Mouse (Mus musculus) limb, embryonic 14.5 days (tissue): ENCODE measurements around the gene Sema6c. TPM values are rescaled to one million over a fixed set of nuclear protein-coding genes. Genes with fewer than 3 reads are reported as not detected.
A peak's percentile ranks its signal among the peaks of the same experiment; 100 is the strongest.

ENCODE experiments used
- ATAC-seq: fragments of 200-750 bp; cut with Nextera tagmentation; 2 replicates; pipeline ENCODE4 v1.8.0; 2017; ENCODE audit warnings: low read depth, moderate number of reproducible peaks, moderate TSS enrichment; ENCODE audit not compliant: low FRiP score
- DNase-seq: peaks from one replicate; pipeline ENCODE4 v3.0.0-alpha.2; 2015; ENCODE audit warnings: low spot score
- H3K27ac ChIP-seq: fragments of 300-500 bp; sonication (generic); replicated peaks from 2 replicates; pipeline ENCODE4 v1.5.1; 2014; ENCODE audit warnings: low read depth, mild to moderate bottlenecking, low read length, moderate library complexity, mixed read lengths
- H3K27me3 ChIP-seq: fragments of 300-500 bp; sonication (generic); 2 replicates; pipeline ENCODE4 v1.6.1; 2014; ENCODE audit warnings: low read length, mixed read lengths; ENCODE audit not compliant: control insufficient read depth, insufficient read depth
- H3K36me3 ChIP-seq: fragments of 300-500 bp; sonication (generic); 2 replicates; pipeline ENCODE4 v1.6.1; 2014; ENCODE audit warnings: mild to moderate bottlenecking, low read length, moderate library complexity, mixed read lengths; ENCODE audit not compliant: control insufficient read depth, insufficient read depth
- H3K4me1 ChIP-seq: fragments of 300-500 bp; sonication (generic); 2 replicates; pipeline ENCODE4 v1.6.1; 2014; ENCODE audit warnings: antibody characterized with exemption, low read length, mixed read lengths; ENCODE audit not compliant: control insufficient read depth, insufficient read depth
- H3K4me2 ChIP-seq: fragments of 300-500 bp; sonication (generic); replicated peaks from 2 replicates; pipeline ENCODE4 v1.6.1; 2014; ENCODE audit warnings: low read depth, mild to moderate bottlenecking, low read length, moderate library complexity; ENCODE audit not compliant: severe bottlenecking
- H3K4me3 ChIP-seq: fragments of 300-500 bp; sonication (generic); replicated peaks from 2 replicates; pipeline ENCODE4 v1.5.1; 2014; ENCODE audit warnings: low read length
- H3K9ac ChIP-seq: fragments of 300-500 bp; sonication (generic); 2 replicates; pipeline ENCODE4 v1.6.1; 2014; ENCODE audit warnings: mild to moderate bottlenecking, low read depth, low read length, moderate library complexity; ENCODE audit not compliant: severe bottlenecking
- H3K9me3 ChIP-seq: fragments of 300-500 bp; sonication (generic); 2 replicates; pipeline ENCODE4 v1.6.1; 2016; ENCODE audit warnings: low read length; ENCODE audit not compliant: control insufficient read depth
- POLR2A ChIP-seq: fragments of 200-500 bp; IDR thresholded peaks from 2 replicates; pipeline ENCODE4 v1.8.0; 2012; ENCODE audit warnings: inconsistent platforms, mild to moderate bottlenecking, moderate library complexity, borderline replicate concordance; ENCODE audit not compliant: insufficient read depth, insufficient read length; ENCODE audit errors: extremely low read depth
- WGBS: fragments of 180-500 bp; shearing (Covaris S2); extraction: QIAGEN DNeasy Blood & Tissue Kit; methylation state at CpG from one replicate; pipeline ENCODE4 v1.1.7; 2014; 5-methylcytosine and 5-hydroxymethylcytosine counted together
- polyA plus RNA-seq, 2 experiments: library from polyadenylated mRNA; depleted of rRNA in 1 of 2; stranded (reverse) in 1 of 2; unstranded in 1 of 2; fragments of >200 nt; fragmentation: Nextera tagmentation in 1 of 2; extraction: Ambion mirVana in 1 of 2; gene quantifications; 2 replicates each; pipeline versions ENCODE4 v1.2.1 to v1.2.3; 2012 to 2014

The Sema6c gene
- polyA plus RNA-seq, 2 experiments, result 15.7 to 56.5 TPM

DNA sequence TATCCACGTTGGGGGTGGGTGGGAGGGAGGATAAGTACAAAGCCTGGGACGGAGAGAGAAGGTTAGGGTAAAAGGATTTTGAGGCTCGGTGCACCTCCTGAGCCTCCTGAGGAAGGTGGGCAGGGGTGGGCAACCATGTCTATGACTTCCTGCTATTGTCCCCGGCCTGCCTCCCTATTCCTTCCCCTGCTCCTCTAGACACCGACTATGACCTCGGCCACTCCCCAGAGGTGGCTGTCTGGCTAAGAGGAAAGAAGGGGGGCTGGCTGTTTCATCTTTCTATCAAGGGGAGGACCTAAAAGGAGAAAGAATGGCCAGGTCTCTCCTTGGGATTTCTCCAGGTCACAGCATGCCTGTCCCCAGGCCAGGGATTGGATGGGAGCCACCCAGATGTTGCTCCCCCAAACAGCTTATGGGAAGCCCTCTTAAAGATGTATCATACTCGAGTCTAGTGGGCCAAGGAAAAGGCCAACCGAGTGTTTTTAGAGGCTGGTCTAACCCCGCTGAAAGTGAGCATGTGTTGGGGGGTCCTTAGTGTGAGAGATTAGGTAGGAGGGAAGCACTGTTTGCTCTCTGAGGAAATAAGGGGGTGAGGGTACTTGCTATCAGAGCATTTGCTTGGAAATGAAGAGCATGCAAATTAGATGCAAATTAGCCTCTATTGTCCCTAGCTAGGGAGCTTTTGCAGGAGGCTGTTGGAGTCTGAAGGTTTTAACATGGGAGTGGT, 1.5 kb downstream of the Sema6c start:
- no peak for TF ChIP-seq POLR2A
- peak overlapping the region; percentile 63; the same call in 1 of the 2 replicates for H3K27ac ChIP-seq
- H3K4me2 ChIP-seq, result peak overlapping the region; percentile 82
- H3K27me3 ChIP-seq, result no peaks in the 10 kb centered on the region
- peaks cover 15% of the 10 kb centered on the region; the same call in 1 of the 2 replicates for H3K4me1 ChIP-seq
- H3K36me3 ChIP-seq, result peaks cover 23% of the 10 kb centered on the region
- no peaks in the 10 kb centered on the region for H3K9me3 ChIP-seq
- DNase-seq (peak; percentile 41), ATAC-seq (no peak)
- 6% methylated on average over 9 of the region's 9 CpGs for WGBS
- H3K9ac ChIP-seq, result peak overlapping the region; percentile 74
- peak overlapping the region; percentile 93 for H3K4me3 ChIP-seq

DNA sequence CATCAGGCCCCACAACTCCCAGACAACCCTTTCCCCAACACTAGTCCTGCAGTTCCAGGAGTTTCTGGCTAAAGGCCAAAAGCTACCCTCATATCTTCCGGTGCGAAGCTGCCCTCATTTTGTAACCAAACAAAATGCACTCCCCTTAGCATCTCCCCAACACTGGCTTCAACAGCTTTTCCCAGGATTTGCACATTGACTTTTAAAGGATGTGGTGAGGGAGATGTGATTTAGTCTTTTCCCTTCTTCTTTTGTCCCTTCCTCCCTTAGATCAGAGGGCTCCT, 2.0 kb downstream of the Sema6c start:
- peaks cover 15% of the 10 kb centered on the region; the same call in 1 of the 2 replicates for H3K4me1 ChIP-seq
- DNase-seq (no peak), ATAC-seq (no peak)
- no peak overlapping the region for H3K27ac ChIP-seq
- H3K9ac ChIP-seq, result no peak overlapping the region
- H3K9me3 ChIP-seq, result no peaks in the 10 kb centered on the region
- H3K27me3 ChIP-seq, result no peaks in the 10 kb centered on the region
- TF ChIP-seq POLR2A, result no peak
- H3K4me2 ChIP-seq, result peak overlapping the region; percentile 82
- WGBS, result 29% methylated on average over 2 of the region's 2 CpGs
- peaks cover 28% of the 10 kb centered on the region for H3K36me3 ChIP-seq
- peak overlapping the region; percentile 93 for H3K4me3 ChIP-seq

DNA sequence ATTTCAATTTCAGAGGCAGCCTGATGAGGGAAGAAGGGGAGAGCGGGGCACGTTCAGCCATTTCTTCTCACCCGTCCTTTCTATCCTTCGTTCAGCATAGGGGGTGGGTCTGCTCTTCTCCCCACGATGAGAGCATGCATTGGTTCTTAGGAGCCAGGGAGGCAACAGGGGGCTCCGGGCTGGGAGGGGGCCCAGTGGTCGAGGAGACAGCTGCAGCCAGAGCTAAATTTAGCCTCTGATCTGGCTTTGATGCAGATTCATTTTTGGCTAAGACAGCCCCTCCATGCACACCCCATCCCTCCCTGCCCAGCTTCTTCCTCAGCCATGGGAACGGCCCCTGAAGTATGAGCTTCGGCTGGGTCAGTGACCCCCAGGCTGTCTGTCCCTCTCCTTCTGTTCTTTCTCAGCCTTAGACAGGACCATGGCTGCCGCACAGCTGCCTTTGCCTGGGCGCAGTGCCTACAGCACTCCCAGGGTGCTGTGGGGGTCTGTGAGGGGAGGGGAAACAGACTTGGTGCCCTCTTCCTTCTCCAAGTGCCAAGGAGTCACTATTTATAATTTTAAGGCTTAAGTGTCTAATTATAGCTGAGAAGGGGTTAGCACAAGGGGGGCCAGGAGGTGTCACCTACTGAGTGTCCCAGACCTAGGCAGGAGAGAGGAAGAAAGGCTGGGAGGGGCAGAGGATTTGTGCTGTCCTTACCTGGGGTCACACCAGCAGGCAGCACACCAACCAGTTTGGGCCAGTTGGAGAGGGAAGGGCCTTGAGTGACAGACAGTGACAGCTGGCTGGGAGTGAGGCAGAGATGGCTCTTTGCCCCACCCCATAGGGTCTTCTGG, 3.4 kb downstream of the Sema6c start:
- Histone ChIP-seq H3K36me3 (peaks cover 42% of the 10 kb centered on the region), H3K4me1 (peaks cover 15% of the 10 kb centered on the region; the same call in 1 of the 2 replicates), H3K4me3 (no peak overlapping the region), H3K27me3 (no peaks in the 10 kb centered on the region), H3K9me3 (no peaks in the 10 kb centered on the region), H3K4me2 (no peak overlapping the region), H3K9ac (no peak overlapping the region), H3K27ac (no peak overlapping the region; the same call in 1 of the 2 replicates)
- no peak for TF ChIP-seq POLR2A
- 55% methylated on average over 11 of the region's 11 CpGs for WGBS
- ATAC-seq (0 out of 2 replicates have a peak, but pooled peaks have one; percentile 4), DNase-seq (peak; percentile 35)

DNA sequence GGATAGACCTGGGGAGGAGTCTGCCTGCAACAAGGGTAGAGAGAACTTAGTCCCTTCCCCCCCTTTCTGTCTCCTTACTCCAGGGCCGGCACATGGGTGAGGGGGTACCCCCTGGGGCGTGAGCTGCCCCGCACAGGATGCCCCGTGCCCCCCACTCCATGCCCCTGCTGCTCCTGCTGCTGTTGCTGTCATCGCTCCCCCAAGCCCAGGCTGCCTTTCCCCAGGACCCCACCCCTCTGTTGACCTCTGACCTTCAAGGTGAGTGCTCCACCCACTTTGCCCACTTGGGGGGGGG, 3.9 kb downstream of the Sema6c start:
- WGBS, result 70% methylated on average over 4 of the region's 5 CpGs
- no peaks in the 10 kb centered on the region for H3K9me3 ChIP-seq
- no peaks in the 10 kb centered on the region for H3K27me3 ChIP-seq
- no peak for ATAC-seq
- peaks cover 48% of the 10 kb centered on the region for H3K36me3 ChIP-seq
- no peak overlapping the region for H3K9ac ChIP-seq
- no peak for TF ChIP-seq POLR2A
- H3K27ac ChIP-seq, result no peak overlapping the region
- no peak overlapping the region for H3K4me2 ChIP-seq
- no peak overlapping the region for H3K4me3 ChIP-seq
- DNase-seq, result no peak
- H3K4me1 ChIP-seq, result peaks cover 15% of the 10 kb centered on the region; the same call in 1 of the 2 replicates

DNA sequence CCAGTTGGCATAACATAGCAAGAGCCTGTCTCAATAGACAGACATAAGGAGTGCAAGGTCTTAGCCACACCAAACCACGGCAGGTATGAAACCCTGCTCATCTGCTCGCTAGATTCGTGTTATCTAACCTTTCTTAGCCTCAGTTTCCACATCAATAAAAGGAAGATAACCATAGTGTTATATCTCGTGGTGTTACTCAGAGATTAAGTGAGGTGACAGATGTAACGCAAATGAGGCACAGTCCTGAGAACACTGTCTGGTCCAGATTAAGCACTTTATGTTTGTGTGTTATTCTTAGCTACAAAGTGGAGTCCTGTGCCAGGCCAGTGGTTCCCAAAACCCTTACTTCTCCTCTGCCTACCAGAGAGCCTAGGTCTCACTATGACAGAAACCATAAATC, 4.6 kb downstream of the Sema6c start:
- Histone ChIP-seq H3K4me3 (no peak overlapping the region), H3K4me2 (no peak overlapping the region), H3K27ac (no peak overlapping the region), H3K9ac (no peak overlapping the region), H3K9me3 (no peaks in the 10 kb centered on the region), H3K4me1 (peaks cover 10% of the 10 kb centered on the region; the same call in 1 of the 2 replicates), H3K27me3 (no peaks in the 10 kb centered on the region), H3K36me3 (peaks cover 54% of the 10 kb centered on the region)
- ATAC-seq, result no peak
- DNase-seq, result no peak
- 85% methylated on average over 5 of the region's 5 CpGs for WGBS
- no peak for TF ChIP-seq POLR2A
